Mouse (Mus musculus) kidney, adult 2 months (tissue): ENCODE results near the gene Crcp. TPM values are rescaled to one million over a fixed set of nuclear protein-coding genes. Genes with fewer than 3 reads are reported as not detected.

Experiments
- DNase-seq: peaks from one replicate; pipeline ENCODE4 v3.0.0; 2021
- H3K27ac ChIP-seq: fragments of 200-500 bp; 2 replicates; pipeline ENCODE4 v1.5.1; 2012; ENCODE audit warnings: low read depth, low read length, control low read depth, inconsistent platforms; ENCODE audit not compliant: insufficient read depth
- H3K27me3 ChIP-seq: fragments of 200-500 bp; replicated peaks from 2 replicates; pipeline ENCODE4 v1.6.1; 2012; ENCODE audit warnings: mild to moderate bottlenecking, moderate library complexity, low read length, inconsistent platforms; ENCODE audit not compliant: control insufficient read depth, insufficient read depth
- H3K36me3 ChIP-seq: fragments of 200-500 bp; 2 replicates; pipeline ENCODE4 v1.6.1; 2012; ENCODE audit warnings: mild to moderate bottlenecking, moderate library complexity, low read length, inconsistent platforms; ENCODE audit not compliant: control insufficient read depth, insufficient read depth
- H3K4me1 ChIP-seq: fragments of 200-500 bp; 2 replicates; pipeline ENCODE4 v1.6.1; 2011; ENCODE audit warnings: low read length; ENCODE audit not compliant: control insufficient read depth, insufficient read depth
- H3K4me3 ChIP-seq: fragments of 200-500 bp; 2 replicates; pipeline ENCODE4 v1.5.1; 2011; ENCODE audit warnings: mild to moderate bottlenecking, low read depth, low read length, control low read depth; ENCODE audit not compliant: insufficient read depth
- CTCF ChIP-seq: fragments of 200-500 bp; conservative IDR thresholded peaks from 2 replicates; pipeline ENCODE4 v1.5.1; 2011; ENCODE audit warnings: low read depth, mild to moderate bottlenecking, control low read depth, low read length, moderate library complexity, mixed read lengths; ENCODE audit not compliant: insufficient read depth, insufficient read length
- POLR2A ChIP-seq: fragments of 200-500 bp; IDR thresholded peaks from one replicate; pipeline ENCODE4 v1.6.1; 2011; ENCODE audit warnings: low read depth, low read length, control low read depth
- WGBS: fragments of 180-500 bp; shearing (Covaris S2); methylation state at CpG from one replicate; pipeline ENCODE4 v1.1.7; 2018; 5-methylcytosine and 5-hydroxymethylcytosine counted together
- polyA plus RNA-seq: library from polyadenylated mRNA; depleted of rRNA; stranded (reverse); fragments of >200 nt; gene quantifications from 2 replicates; pipeline ENCODE4 v1.2.3, GENCODE M21; 2012

Crcp gene
- polyA plus RNA-seq, 1 experiment, result 19.3 TPM

GRCm38 (mm10) chr5:130074491-130074890, 45.4 kb downstream of the Crcp start:
- no peak for DNase-seq
- no peaks in the 10 kb centered on the region for H3K27me3 ChIP-seq
- H3K4me1 ChIP-seq, result 0 out of 2 replicates have a peak, but pooled peaks cover 3% of the 10 kb centered on the region
- WGBS, result 78% methylated on average over 6 of the region's 6 CpGs
- no peak for TF ChIP-seq POLR2A
- no peak for TF ChIP-seq CTCF
- H3K4me3 ChIP-seq, result no peak overlapping the region
- no peak overlapping the region for H3K27ac ChIP-seq
- H3K36me3 ChIP-seq, result no peaks in the 10 kb centered on the region

- Histone ChIP-seq H3K27me3 (no peaks in the 10 kb centered on the region), H3K4me3 (no peak overlapping the region), H3K4me1 (0 out of 2 replicates have a peak, but pooled peaks cover 6% of the 10 kb centered on the region), H3K27ac (no peak overlapping the region), H3K36me3 (no peaks in the 10 kb centered on the region)
- DNase-seq, result no peak
- 60% methylated on average over 6 of the region's 6 CpGs for WGBS
- no peak for TF ChIP-seq CTCF
- TF ChIP-seq POLR2A, result no peak
These were observed 47.3 kb downstream of the Crcp start for GRCm38 (mm10) chr5:130076396-130076795.

- Histone ChIP-seq H3K36me3 (no peaks in the 10 kb centered on the region), H3K4me1 (0 out of 2 replicates have a peak, but pooled peaks cover 6% of the 10 kb centered on the region), H3K27ac (peak overlapping the region; percentile 25; the same call in 1 of the 2 replicates), H3K4me3 (no peak overlapping the region), H3K27me3 (no peaks in the 10 kb centered on the region)
- 50% methylated on average over 9 of the region's 9 CpGs for WGBS
- DNase-seq, result no peak
- no peak for TF ChIP-seq POLR2A
- TF ChIP-seq CTCF, result no peak
These were observed 49.2 kb downstream of the Crcp start for GRCm38 (mm10) chr5:130078096-130078833.

GRCm38 (mm10) chr5:130078834-130079156, 49.7 kb downstream of the Crcp start:
- 49% methylated on average over 6 of the region's 6 CpGs for WGBS
- H3K4me3 ChIP-seq, result peak overlapping the region; percentile 60
- peak overlapping the region; percentile 25 for H3K27ac ChIP-seq

GRCm38 (mm10) chr5:130079202-130080050, 50.3 kb downstream of the Crcp start:
- 0 out of 2 replicates have a peak, but pooled peaks cover 6% of the 10 kb centered on the region for H3K4me1 ChIP-seq
- peak overlapping the region; percentile 25 for H3K27ac ChIP-seq
- DNase-seq, result peak; percentile 94
- H3K4me3 ChIP-seq, result peak overlapping the region; percentile 60
- no peaks in the 10 kb centered on the region for H3K36me3 ChIP-seq
- under 1% methylated on average over 86 of the region's 86 CpGs for WGBS
- TF ChIP-seq CTCF (no peak), POLR2A (no peak)
- H3K27me3 ChIP-seq, result no peaks in the 10 kb centered on the region

More at GRCm38 (mm10) chr5:130078834-130079156, 49.7 kb downstream of the Crcp start:
- 0 out of 2 replicates have a peak, but pooled peaks cover 6% of the 10 kb centered on the region for H3K4me1 ChIP-seq
- DNase-seq, result no peak
- no peaks in the 10 kb centered on the region for H3K27me3 ChIP-seq
- TF ChIP-seq CTCF, result no peak
- no peak for TF ChIP-seq POLR2A
- no peaks in the 10 kb centered on the region for H3K36me3 ChIP-seq

GRCm38 (mm10) chr5:130080051-130080681, 51.1 kb downstream of the Crcp start:
- no peaks in the 10 kb centered on the region for H3K27me3 ChIP-seq
- no peaks in the 10 kb centered on the region for H3K36me3 ChIP-seq
- no peak for TF ChIP-seq POLR2A
- TF ChIP-seq CTCF, result peak; percentile 11; the same call in 1 of the 2 replicates
- peak overlapping the region; percentile 60 for H3K4me3 ChIP-seq
- 0 out of 2 replicates have a peak, but pooled peaks cover 6% of the 10 kb centered on the region for H3K4me1 ChIP-seq
- no peak for DNase-seq
- no peak overlapping the region for H3K27ac ChIP-seq
- 78% methylated on average over 16 of the region's 16 CpGs for WGBS
